Mouse (Mus musculus) CD4-positive helper T cell, adult 2 months (primary cell): Measurements from ENCODE around the gene Dexi.
A peak's percentile ranks its signal among the peaks of the same experiment; 100 is the strongest.

ENCODE experiments used
- DNase-seq: peaks from one replicate; pipeline ENCODE4 v3.0.0-alpha.2; 2012; ENCODE audit warnings: low read depth, missing footprints, low spot score

Dexi gene

DNA sequence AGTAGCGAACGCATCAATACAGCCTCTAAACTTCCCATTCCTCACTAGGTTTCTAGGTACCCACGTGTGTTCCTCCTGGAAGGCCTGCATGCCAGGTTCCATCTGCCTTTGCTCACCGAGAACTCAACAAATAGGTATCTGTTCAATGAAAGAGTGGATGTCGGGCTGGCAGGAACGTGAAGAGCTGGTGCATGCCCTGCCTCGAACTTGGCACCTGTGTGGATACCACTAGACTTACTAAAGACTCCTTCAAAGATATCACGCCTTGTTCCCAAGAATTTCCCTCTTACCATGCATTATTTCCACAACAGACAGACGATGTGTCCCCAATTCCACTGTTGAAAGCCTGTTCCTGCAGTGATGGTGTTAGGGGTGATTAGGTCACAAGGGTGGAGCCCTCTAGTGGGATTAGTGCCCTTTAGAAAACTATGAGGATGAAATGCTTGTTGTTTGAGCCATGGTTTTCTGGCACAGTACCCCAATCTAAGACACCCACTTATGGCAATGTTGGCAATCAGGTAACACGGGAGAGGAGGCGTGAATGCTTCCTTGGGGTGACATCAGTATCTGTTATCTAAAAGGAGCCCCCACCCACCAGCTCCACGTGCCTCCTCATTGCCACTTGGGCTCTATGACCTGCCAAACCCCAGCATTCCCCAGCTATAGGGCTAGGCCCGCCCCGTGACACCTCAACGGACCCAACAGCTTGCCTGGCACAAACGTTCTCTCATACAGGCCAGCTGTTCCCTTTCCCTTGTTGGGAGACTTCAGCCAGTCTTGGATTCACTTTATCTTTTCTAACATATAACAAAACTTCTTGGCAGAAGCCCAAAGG is 1.9 kb downstream of the Dexi start:
- no peak for DNase-seq

DNA sequence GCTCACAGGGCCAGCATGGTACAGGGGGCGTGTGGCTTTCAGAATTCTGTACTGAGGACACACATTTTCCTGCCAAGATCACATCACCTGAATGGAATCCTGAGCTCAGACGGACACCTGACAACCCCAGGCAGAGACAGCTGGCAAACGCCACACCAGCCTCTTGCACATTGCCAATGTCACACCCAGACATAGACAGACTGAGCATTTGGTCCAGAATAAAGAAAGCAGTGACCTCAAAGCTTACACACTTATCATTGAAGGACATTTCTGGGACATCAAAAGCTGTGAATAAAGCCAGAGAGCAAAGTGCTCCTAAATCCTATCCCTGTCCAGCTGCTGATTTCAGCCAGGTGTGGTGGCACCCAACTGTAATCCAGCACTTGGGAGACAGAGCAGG is 5.9 kb downstream of the Dexi start:
- DNase-seq = no peak

DNA sequence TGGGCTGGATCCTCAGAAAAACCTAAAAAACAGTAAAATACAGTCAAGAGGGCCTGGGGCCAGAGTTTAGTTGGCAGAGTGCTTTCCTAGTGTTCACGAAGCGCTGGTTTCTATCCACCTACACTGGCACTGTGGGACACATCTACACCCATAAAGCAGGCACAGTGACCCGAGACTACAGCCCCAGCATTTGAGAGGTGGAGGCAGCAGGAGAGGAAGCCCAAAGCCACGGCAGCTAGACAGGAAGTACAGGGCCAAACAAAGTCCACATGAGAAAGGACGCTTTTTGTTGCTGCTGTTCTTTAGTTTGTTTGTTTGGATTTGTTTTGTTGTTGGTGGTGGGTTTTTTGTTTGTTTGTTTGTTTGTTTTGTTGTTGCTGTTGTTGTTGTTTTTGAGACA is 6.5 kb downstream of the Dexi start:
- DNase-seq = no peak

DNA sequence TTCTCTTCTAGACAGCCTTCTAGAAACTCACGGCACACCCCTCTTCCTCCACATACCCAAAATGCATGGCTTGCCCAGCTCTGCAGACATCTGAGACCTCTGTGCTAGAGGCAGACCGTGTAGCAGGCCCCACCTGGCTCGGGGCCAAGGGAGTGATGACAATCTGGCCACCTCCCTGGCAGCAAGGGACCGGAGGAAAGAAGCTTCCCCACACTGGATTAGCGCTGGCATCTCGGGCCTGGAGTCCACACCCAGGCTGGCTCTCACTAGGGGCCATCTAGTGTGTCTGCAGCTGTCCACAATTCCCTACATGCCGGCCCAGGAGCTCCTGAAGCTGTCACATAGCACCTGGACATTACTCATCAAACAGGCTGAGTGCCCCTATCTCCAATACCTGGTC is 8.3 kb downstream of the Dexi start:
- DNase-seq = no peak

DNA sequence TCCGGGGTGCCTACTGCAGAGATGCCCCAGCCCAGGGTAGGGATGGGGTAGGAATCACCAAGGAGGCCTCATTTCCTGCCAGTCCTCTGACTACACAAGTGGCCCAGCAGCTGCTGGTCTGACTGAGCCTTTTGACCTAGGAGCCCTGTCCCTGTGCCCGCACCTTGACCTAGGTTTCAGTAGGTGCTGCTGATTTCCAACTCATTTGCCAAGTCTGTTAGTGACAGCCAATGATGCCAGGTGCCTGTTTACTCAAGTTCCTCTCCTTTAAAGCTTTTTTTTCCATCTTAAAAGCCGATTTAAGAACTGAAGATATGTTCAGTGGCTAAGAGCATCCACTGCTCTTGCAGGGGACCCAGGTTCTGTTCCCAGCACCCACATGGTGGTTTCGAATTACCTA is 9.1 kb downstream of the Dexi start:
- DNase-seq = no peak

DNA sequence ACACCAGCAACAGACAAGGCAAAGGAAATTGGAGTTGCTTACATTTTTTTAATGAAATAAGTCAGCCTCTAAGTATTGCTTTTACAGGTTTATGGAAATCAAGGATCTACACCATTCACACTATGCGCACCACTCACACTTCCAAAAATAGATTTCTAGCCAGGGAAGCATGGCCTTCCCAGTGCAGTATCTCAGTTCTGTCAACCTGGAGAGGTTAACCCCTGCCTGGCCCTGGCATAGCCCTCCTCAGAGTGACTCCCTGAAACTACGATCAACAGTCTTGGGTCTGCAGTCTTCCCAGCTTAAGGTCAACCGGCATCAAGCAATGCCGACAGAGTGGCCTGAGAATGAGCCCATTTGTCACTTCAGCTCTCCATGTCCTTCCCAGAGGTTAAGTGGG is 12.7 kb downstream of the Dexi start:
- DNase-seq = no peak

DNA sequence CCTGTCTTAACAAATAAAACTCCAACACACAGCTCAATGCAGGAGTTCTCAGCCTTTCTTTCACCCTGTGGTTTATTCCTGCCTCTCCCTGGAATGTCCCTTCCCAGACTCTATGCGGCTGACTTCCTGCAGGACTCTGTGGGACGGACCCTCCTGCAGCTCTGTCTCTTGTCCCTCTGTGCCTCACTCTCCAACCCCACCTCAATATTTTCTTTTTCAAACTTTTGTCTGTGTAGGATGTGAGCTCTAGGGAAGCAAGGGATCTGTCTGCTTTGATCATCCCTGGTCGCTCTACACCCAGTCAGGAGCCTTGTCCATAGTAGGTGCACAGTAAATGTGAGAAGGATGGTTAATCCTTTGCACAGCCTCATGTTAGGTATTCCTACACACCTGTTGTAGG is 14.5 kb downstream of the Dexi start:
- no peak for DNase-seq

DNA sequence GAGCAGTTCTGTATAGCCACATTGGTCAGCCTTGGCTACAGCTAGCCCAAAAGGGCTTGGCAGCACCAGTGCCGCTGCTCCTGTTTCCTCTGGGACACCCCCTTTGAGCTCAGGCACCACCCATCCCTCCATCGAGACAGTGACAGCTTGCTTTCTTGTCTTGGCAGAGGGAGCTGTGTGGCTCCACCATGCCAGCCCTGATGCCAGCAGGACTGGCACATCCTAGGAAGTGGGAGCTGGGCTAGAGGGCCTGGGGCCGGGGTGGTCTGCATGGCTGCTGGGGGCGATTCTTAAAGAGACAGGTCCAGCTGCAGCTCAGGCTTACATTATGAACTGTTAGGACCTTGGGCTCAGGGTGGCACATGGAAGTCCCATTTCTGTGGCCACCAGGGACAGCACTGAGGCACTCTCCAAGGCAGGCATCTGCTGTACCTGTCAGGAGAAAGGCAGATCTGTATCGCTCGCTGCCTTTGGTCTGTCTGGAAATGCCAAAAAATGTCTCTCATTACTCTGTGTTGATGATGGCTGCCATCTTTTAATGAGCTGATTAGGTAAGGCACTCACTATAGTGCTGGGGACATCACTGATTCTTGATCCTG is 15.7 kb downstream of the Dexi start:
- DNase-seq = no peak

DNA sequence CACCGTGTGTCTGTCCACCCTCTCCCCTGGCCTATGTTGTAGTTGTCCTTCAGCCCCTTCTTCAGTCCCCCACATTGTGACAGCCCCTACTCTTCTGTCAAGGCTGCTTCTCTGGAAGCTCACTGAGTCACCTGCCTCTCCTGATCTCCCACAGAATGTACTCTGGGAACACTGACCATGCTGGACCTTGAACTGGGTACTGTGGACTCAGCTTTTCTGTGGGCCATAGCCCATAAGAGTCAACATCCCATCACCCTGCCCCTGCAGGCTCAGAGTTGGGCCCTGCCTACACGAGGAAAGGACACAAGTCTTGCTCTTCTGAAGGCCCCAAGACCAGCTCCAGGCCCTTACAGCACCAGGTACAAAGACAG is 17.3 kb downstream of the Dexi start:
- no peak for DNase-seq

DNA sequence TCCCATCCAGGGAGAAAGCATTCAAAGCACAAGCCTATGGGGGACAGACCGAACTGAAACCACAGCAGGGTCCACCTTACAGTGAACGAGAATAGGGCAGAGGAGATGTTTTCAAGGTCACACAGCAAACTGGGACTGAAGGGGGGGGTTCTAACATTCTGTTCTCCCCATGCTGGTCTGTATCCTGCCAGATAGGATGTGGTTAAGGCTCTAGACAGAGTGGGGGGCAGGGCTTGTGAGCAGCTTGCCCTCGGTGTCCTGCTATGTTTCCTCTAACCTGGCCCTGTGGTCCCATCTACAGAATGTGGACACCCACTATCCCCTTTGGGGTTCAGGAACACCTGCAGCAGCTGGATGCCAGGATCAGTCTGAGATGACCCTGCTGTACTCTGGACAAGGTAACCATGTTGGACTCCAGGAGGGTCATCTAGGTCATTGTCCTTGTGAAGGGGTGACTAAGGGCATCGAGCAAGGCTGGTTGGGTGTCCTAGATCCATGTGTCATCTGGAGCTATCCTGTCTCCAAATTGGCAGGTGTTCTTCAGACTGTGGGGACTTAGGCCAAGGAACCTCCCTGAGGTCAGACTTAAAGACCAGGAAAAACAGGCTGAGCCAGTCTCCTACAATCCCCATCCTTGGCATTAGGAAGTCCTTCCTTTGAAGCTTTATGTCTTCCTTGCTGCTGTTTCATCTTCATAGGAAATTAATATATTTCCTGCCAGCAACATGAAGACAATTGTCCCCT is 17.8 kb downstream of the Dexi start:
- DNase-seq = peak; percentile 26

DNA sequence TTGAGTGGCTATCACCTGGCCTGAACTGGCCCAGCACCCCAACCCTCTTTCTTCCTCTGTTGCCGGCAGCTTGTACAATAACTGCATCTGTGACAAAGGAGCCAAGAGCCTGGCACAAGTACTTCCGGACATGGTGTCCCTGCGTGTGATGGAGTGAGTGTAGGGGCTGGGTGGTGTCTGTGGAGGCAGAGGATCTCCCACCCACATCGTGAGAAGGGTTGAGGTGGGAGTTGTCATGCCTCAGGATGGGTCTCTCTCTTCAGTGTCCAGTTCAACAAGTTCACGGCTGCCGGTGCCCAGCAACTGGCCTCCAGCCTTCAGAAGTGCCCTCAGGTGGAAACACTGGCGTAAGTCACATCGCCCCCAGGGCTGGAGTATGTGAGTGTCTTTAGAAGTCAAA is 19.2 kb downstream of the Dexi start:
- DNase-seq = no peak

DNA sequence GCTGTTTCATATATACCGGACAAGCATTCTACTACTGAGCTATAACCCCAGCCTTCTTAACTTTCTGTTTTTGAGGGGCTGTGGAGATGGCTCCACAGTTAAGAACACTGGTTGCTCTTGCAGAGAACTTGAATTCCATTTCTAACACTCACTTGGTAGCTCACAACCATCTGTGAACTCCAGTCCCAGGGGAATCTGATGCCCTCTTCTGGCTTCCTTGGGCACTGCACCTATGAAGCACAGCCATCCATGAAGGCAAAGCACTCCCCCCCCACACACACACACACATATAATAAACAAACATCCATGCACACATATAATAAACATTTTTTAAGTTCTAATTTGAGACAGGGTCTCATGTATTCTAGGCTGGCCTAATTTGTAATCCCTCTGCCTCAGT is 20.0 kb downstream of the Dexi start:
- DNase-seq = peak; percentile 51

DNA sequence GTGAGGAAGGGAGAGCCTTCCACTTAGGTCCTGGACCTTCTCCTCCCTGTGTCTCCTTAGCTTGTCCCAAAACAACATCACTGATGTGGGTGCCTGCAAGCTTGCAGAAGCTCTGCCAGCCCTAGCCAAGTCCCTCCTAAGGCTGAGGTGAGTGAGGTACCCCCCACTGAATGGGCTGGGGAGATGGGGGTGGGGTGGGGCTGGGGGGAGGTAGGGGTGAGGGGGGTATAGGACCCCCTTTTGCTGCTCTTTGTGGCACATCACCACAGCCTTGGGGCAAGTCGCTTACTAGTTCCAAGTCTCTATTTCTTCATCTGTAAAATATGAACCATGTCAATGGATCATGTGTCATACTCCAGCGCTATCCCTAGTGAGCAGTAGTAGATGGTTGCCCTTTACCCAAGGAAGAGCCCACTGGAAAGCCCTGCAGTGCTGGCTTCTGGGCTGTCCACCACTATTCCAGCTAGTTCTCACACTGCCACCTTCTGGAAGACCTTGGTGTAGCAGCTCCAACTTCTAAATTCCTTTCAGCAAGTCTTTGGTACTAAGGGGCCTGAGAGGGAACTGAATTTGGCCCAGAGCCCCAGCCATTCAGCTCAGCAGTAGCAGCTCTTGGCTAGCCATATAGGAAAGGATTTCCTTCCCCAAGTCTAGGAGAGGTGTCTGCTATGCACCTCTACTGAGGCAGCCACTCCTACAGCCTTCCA is 21.8 kb downstream of the Dexi start:
- peak; percentile 55 for DNase-seq

DNA sequence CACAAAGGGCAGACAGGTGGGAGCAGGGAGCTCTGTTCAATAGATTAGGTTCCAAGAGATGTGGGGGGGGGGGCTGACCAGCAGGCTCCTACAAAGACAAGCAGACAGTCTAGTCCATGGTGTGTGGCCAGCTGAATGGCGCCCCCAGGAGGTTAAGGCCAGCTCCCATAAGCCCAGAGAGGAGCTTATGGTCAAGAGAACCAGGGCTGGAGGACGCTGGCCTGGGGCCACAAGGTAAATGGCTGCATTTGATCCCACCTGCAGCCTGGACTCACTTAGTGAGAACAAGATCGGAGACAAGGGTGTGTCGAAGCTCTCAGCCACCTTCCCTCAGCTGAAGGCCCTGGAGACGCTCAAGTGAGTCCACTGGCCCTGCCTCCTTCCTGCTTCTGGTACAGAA is 24.8 kb downstream of the Dexi start:
- no peak for DNase-seq

DNA sequence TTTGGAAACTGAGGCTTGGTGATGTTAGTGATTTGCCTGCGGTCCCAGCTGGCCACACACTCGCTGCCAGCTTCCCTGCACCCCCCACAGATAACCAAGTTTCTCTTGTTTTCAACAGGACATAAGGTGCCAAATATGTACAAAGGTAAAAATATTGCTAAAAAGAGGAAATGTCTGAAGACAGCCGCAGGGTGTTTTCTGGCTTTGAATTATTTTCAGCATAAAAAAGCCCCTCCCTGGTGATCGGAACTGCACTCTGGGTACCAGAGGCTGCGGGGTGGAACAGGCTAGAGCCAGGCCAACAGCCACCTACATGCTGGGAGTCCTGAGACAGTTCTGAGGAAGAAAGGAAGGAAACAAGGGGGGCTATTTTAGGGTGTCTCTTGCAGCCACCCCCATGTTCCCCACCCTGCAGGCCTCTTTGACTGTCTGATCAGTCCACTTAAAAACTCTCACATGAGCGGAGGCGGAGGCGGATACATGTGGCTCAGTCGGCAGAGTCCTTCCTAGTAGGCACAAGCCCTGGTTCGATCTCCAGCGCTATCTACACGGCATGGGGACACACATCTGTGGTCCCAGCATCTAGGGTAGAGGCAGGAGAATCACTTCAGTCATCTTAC is 26.8 kb downstream of the Dexi start:
- no peak for DNase-seq

DNA sequence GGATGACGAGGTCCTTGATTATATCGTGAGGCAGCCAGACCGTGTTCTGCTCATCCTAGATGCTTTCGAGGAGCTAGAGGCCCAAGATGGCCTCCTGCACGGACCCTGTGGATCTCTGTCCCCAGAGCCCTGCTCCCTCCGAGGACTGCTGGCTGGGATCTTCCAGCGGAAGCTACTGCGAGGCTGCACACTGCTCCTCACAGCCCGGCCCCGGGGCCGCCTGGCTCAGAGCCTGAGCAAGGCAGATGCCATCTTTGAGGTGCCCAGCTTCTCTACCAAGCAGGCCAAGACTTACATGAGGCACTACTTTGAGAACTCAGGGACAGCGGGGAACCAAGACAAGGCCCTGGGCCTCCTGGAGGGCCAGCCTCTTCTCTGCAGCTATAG is 31.7 kb downstream of the Dexi start:
- no peak for DNase-seq

DNA sequence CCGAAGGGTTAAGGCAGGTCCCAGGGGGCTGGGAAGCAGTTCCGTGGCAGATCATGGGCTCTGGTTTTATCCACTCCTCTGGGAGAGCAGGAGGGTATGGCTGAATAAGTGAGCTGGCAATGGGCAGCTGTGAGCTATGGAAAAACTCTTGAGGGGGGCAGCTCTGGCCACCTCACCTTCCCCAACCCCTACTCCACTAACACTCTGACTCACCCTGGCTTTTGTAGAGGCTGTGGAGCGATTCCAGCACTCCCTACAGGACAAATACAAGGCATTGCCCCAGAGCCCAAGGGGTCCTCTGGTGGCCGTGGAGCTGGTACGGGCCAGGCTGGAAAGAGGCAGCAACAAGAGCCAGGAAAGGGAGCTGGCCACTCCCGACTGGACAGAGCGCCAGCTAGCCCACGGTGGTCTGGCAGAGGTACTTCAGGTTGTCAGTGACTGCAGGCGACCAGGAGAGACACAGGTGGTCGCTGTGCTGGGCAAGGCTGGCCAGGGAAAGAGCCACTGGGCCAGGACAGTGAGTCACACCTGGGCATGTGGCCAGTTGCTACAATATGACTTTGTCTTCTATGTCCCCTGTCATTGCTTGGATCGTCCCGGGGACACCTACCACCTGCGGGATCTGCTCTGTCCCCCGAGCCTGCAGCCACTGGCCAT is 32.2 kb downstream of the Dexi start:
- no peak for DNase-seq

DNA sequence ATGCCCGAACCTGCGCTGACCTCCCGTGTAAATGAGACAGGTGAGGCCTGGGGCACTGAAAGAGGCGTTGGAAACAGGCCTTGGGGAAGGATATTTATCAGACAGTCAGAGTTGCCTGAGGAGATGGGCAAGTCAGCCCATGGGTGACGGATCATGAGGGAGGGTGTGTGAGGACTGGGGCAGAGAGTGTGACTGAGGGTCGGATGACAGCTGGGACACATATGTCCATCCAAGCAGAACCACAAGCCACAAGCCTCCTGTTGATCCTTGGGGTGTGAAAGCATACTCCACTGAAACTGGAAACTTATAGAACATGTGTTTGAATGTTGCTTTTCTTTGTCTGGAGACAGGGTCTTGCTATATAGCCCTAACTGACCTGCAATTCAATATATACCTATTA is 34.2 kb downstream of the Dexi start:
- no peak for DNase-seq

DNA sequence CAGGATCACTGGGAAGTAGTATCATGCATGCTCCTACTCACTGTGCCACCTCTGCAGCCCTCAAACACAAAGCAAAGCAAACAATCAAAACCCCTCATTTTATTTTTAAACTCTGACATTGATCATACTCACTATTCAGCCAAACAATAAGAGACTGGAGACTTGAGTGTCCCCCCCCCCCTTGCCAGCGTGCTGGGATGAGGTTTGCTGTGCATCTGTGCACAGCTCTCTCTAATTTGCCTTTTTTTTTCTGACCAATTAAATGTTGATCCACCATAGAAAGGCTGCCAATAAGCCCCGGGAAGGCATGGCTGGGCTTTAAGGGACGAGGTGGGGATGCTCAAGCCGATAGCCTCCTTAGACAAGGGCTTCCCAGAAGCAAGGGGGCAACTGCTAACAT is 35.4 kb downstream of the Dexi start:
- DNase-seq = no peak

DNA sequence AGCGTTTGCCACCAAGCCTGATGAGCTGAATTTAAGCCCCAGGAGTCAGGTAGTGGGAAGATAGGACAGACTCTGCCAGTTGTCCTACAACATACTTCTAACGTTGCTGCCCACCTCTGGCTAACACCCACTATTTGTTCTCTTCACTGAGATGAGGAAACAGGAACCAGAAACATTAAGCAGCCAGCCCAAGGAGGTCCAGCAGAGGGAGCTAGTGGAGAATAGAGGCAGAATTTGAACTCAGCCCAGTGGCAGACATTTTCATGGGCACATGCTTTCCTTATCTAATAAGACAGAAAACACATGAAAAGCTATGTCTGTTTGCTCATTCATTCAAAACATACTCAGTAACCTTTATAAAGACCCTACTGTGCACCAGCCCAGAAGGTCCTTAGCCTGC is 39.8 kb downstream of the Dexi start:
- DNase-seq = no peak

DNA sequence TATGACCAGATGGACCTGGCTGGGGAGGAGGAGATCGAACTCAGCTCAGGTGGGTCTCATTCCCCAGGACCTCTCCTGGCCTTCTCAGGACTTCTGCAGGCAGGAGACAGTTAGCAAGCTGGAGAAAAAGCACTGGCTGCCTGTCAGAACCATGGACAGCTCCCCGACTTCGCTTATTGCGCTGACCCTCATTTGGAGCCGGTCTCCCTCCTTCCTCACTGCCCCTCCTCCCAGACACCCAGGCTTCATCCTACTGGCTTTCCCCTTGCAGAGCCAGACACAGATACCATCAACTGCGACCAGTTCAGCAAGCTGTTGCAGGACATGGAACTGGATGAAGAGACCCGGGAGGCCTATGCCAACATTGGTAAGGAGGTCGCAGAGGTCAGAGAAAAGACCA is 41.0 kb downstream of the Dexi start:
- no peak for DNase-seq
